Mouse (Mus musculus): ENCODE measurements around the gene Akap7.

The Akap7 gene

GRCm38 (mm10) chr10:25120871-25121554, 186.7 kb downstream of the Akap7 start:
- DNase-seq = peak; percentile 80 to 86
